17 mouse cellular contexts compared by ENCODE assay signal in the genomic region with DNA sequence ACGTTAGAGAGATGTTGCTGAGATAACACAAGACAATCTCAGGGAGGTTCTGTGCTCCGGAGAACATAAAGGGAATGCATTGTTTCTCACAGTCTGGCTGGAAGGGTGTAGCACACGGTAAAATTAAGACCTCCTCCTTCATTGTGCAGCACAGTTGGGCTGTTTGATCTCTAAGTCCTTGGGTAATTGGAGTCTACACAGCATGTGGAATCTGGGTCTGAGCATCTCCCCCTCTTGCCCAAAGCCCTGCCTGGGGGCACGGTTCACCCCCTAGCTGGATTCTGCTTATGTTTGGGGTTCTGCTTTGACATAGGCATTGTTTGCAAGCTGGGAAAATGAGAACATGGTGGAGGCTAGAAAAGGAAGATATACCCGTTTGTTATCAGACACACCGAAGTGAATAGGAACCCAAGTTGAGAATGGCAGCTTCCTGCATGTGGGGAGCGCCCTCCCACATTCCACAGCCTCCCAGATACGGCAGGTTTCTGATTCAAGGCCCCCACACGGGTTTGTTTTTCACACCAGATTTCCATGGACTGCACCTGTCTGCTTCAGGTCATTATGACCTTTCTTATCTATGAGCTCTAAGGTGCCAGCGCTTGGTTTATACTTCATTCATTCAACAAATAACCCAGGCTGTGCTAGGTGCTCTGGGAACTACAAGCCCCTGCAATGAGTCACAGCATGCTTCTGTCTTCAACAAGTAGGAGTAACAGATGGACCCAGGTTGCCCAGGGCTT.
DNase-seq lines count a peak whose midpoint lies in the region; ATAC-seq and TF ChIP-seq lines count a peak whose summit lies in the region.
"Had no signal": no experiment of that assay in that cellular context is flagged by ENCODE, and none has a peak within 500 bp of the region (broad histone marks: within the 10 kb centered on the region; RNA-seq: fewer than 3 reads in every experiment).

No protein-coding gene starts in this region.

- H3K9ac ChIP-seq in kidney, embryonic 14.5 days (ENCODE audit: low read depth, low read length), result peak overlapping the region; percentile 25; the same call in 1 of the 2 replicates
- H3K9ac ChIP-seq in MEL (ENCODE audit: control insufficient read depth, low read depth, low read length, poor library complexity, severe bottlenecking), result peak overlapping the region; percentile 79
- H3K9ac ChIP-seq in forebrain, embryonic 16.5 days (replicated peaks; ENCODE audit: low read depth, low read length), result no peak overlapping the region
- H3K9ac ChIP-seq: heart, embryonic 12.5 days; liver, embryonic 13.5 days; neural tube, embryonic 12.5 days had no signal

- WGBS in kidney, embryonic 14.5 days, result 41% methylated on average over 10 of the region's 10 CpGs
- WGBS in embryonic facial prominence, embryonic 10.5 days, result 30% methylated on average over 10 of the region's 10 CpGs
- WGBS in forebrain, embryonic 16.5 days, result 21% methylated on average over 10 of the region's 10 CpGs

- peak overlapping the region; percentile 11 for H3K4me3 ChIP-seq in kidney, embryonic 14.5 days (ENCODE audit: low read length)
- H3K4me3 ChIP-seq in MEL (ENCODE audit: control insufficient read depth in 1 of 2, insufficient read depth in 1 of 2, low read depth in 2 of 2, low read length in 2 of 2), result peak overlapping the region; percentile 51 to 80
- peak overlapping the region; percentile 39 for H3K4me3 ChIP-seq in embryonic facial prominence, embryonic 10.5 days
- no peak overlapping the region for H3K4me3 ChIP-seq in forebrain, embryonic 16.5 days (replicated peaks; ENCODE audit: low read length)
- H3K4me3 ChIP-seq: erythroblast, embryonic 14.5 days; heart, embryonic 12.5 days; hindbrain, embryonic 10.5 days; liver, embryonic 13.5 days; neural tube, embryonic 12.5 days had no signal

- H3K36me3 ChIP-seq in kidney, embryonic 14.5 days (ENCODE audit: control insufficient read depth, insufficient read depth, low read length), result no peaks in the 10 kb centered on the region
- H3K36me3 ChIP-seq in MEL (ENCODE audit: control insufficient read depth in 1 of 2, insufficient read depth in 2 of 2, low read length in 2 of 2), result peaks cover 4 to 28% of the 10 kb centered on the region in 2 experiments; a peak in 3 of 4 replicates
- no peaks in the 10 kb centered on the region for H3K36me3 ChIP-seq in embryonic facial prominence, embryonic 10.5 days (replicated peaks)
- H3K36me3 ChIP-seq in forebrain, embryonic 16.5 days (ENCODE audit: control insufficient read depth, insufficient read depth), result no peaks in the 10 kb centered on the region
- H3K36me3 ChIP-seq: heart, embryonic 12.5 days; hindbrain, embryonic 10.5 days; liver, embryonic 13.5 days; neural tube, embryonic 12.5 days had no signal

- TF ChIP-seq CTCF in MEL (IDR thresholded peaks at IDR 0.05 in 2 of 3, conservative IDR thresholded peaks at IDR 0.05 in 1 of 3; ENCODE audit: control insufficient read depth in 1 of 3, insufficient read depth in 1 of 3, low read depth in 2 of 3, low read length in 3 of 3, poor library complexity in 1 of 3, severe bottlenecking in 1 of 3), result no peak

- H3K27ac ChIP-seq in kidney, embryonic 14.5 days (ENCODE audit: low read depth, low read length), result no peak overlapping the region
- peak overlapping the region; percentile 53 for H3K27ac ChIP-seq in MEL (ENCODE audit: control insufficient read depth, low read depth, low read length)
- H3K27ac ChIP-seq in embryonic facial prominence, embryonic 10.5 days (replicated peaks), result no peak overlapping the region
- no peak overlapping the region for H3K27ac ChIP-seq in forebrain, embryonic 16.5 days (ENCODE audit: low read length)
- H3K27ac ChIP-seq: hindbrain, embryonic 10.5 days; liver, embryonic 13.5 days; neural tube, embryonic 12.5 days had no signal

- TF ChIP-seq RAD21 in MEL (IDR thresholded peaks at IDR 0.05; ENCODE audit: low read depth, low read length), result no peak

- no peak for TF ChIP-seq POLR2A in MEL (IDR thresholded peaks at IDR 0.05; ENCODE audit: control insufficient read depth in 1 of 2, insufficient read depth in 1 of 2, low read depth in 1 of 2, low read length in 2 of 2, poor library complexity in 1 of 2)

- H3K9me3 ChIP-seq in kidney, embryonic 14.5 days (ENCODE audit: control insufficient read depth, low read length), result no peaks in the 10 kb centered on the region
- H3K9me3 ChIP-seq in MEL (replicated peaks; ENCODE audit: insufficient read depth, low read length), result no peaks in the 10 kb centered on the region
- no peaks in the 10 kb centered on the region for H3K9me3 ChIP-seq in embryonic facial prominence, embryonic 10.5 days
- no peaks in the 10 kb centered on the region for H3K9me3 ChIP-seq in forebrain, embryonic 16.5 days (ENCODE audit: control insufficient read depth, low read length)
- H3K9me3 ChIP-seq: heart, embryonic 12.5 days; hindbrain, embryonic 10.5 days; liver, embryonic 13.5 days; neural tube, embryonic 12.5 days had no signal

- H3K79me2 ChIP-seq in MEL (ENCODE audit: control insufficient read depth, insufficient read depth, low read length, poor library complexity), result peaks cover 19% of the 10 kb centered on the region

- ATAC-seq in kidney, embryonic 14.5 days (ENCODE audit: low FRiP score, low TSS enrichment), result no peak
- no peak for ATAC-seq in forebrain, embryonic 16.5 days

- H3K4me1 ChIP-seq in kidney, embryonic 14.5 days (ENCODE audit: control insufficient read depth, insufficient read depth, low read length), result peaks cover 25% of the 10 kb centered on the region
- H3K4me1 ChIP-seq in MEL (ENCODE audit: control insufficient read depth in 1 of 2, insufficient read depth in 2 of 2, low read length in 2 of 2), result peaks cover 20 to 28% of the 10 kb centered on the region in 2 experiments
- peaks cover 54% of the 10 kb centered on the region for H3K4me1 ChIP-seq in embryonic facial prominence, embryonic 10.5 days
- H3K4me1 ChIP-seq in forebrain, embryonic 16.5 days (replicated peaks; ENCODE audit: control insufficient read depth, insufficient read depth, low read length), result peaks cover 14% of the 10 kb centered on the region
- H3K4me1 ChIP-seq: heart, embryonic 12.5 days; liver, embryonic 13.5 days had no signal

- H3K27me3 ChIP-seq in kidney, embryonic 14.5 days (ENCODE audit: control insufficient read depth, insufficient read depth, low read length), result 0 out of 2 replicates have a peak, but pooled peaks cover 3% of the 10 kb centered on the region
- H3K27me3 ChIP-seq in MEL (ENCODE audit: control insufficient read depth in 1 of 2, insufficient read depth in 2 of 2, low read length in 2 of 2), result no peaks in the 10 kb centered on the region
- H3K27me3 ChIP-seq in embryonic facial prominence, embryonic 10.5 days (replicated peaks; ENCODE audit: low read depth, poor library complexity, severe bottlenecking), result peaks cover 88% of the 10 kb centered on the region
- H3K27me3 ChIP-seq in forebrain, embryonic 16.5 days (replicated peaks; ENCODE audit: control insufficient read depth, insufficient read depth, low read length), result peaks cover 34% of the 10 kb centered on the region

- no peak for TF ChIP-seq EP300 in MEL (IDR thresholded peaks at IDR 0.05; ENCODE audit: low read depth in 1 of 2, low read length in 2 of 2)

- H3K4me2 ChIP-seq in kidney, embryonic 14.5 days (replicated peaks; ENCODE audit: low read depth, low read length), result peak overlapping the region; percentile 21
- H3K4me2 ChIP-seq in forebrain, embryonic 16.5 days (ENCODE audit: low read length), result peak overlapping the region; percentile 5; the same call in 1 of the 2 replicates
- H3K4me2 ChIP-seq: heart, embryonic 12.5 days; liver, embryonic 13.5 days; neural tube, embryonic 12.5 days had no signal

- DNase-seq in kidney, postnatal 4 days, result no peak
- DNase-seq in MEL (ENCODE audit: low read depth, low spot score), result peak; percentile 69
- no peak for DNase-seq in embryonic facial prominence, embryonic 10.5 days (ENCODE audit: low spot score)
- no peak for DNase-seq in urinary bladder, postnatal 4 days (ENCODE audit: low spot score in 2 of 2)
- DNase-seq in cerebellum, postnatal 4 days (ENCODE audit: low spot score in 2 of 2), result no peak
- DNase-seq in adipocyte (ENCODE audit: low spot score), result no peak
- DNase-seq: cerebellum, adult 11-12 months; gastrocnemius, postnatal 10 days; kidney, adult 9 months; liver, embryonic 13.5 days; lung, postnatal 10 days had no signal

TF ChIP-seq in MEL, 35 proteins besides CTCF, POLR2A, EP300 and RAD21:
- TF ChIP-seq NRF1 (IDR thresholded peaks at IDR 0.05; ENCODE audit: insufficient read depth, low read depth, low read length, poor library complexity, severe bottlenecking) (no peak), USF2 (IDR thresholded peaks at IDR 0.05; ENCODE audit: borderline replicate concordance in 1 of 2, insufficient read depth in 1 of 2, low read depth in 1 of 2, low read length in 2 of 2) (no peak), GATA1 (IDR thresholded peaks at IDR 0.05; ENCODE audit: low read depth, low read length) (peak; percentile 38; the same call in 1 of the 2 replicates)
